Mouse (Mus musculus) myocyte (in vitro differentiated cells): ENCODE results near the gene Ugt1a10.
"Not testable (repeated sequence)": the region's sequence is repeated elsewhere in the genome, so short reads cannot be mapped to it uniquely, and the experiment has no call there.

Experiments
- E2F4 ChIP-seq: IDR thresholded peaks from one replicate; pipeline ENCODE4 v1.6.1; 2011; ENCODE audit warnings: mild to moderate bottlenecking, control low read depth, moderate library complexity; ENCODE audit not compliant: insufficient read depth
- POLR2A ChIP-seq: IDR thresholded peaks from one replicate; pipeline ENCODE4 v1.6.1; 2011; ENCODE audit warnings: low read depth, mild to moderate bottlenecking, control low read depth, moderate library complexity; ENCODE audit not compliant: insufficient read length
- REST ChIP-seq: IDR thresholded peaks from one replicate; pipeline ENCODE4 v1.6.1; 2011; ENCODE audit warnings: mild to moderate bottlenecking, control low read depth, moderate library complexity; ENCODE audit not compliant: insufficient read depth, insufficient read length
- TCF12 ChIP-seq: IDR thresholded peaks from one replicate; pipeline ENCODE4 v1.6.1; 2011; ENCODE audit warnings: mild to moderate bottlenecking, control low read depth; ENCODE audit not compliant: poor library complexity, insufficient read depth, severe bottlenecking
- TCF3 ChIP-seq: IDR thresholded peaks from one replicate; pipeline ENCODE4 v1.6.1; 2011; ENCODE audit warnings: low read depth, control low read depth; ENCODE audit not compliant: insufficient read length
- USF1 ChIP-seq: IDR thresholded peaks from one replicate; pipeline ENCODE4 v1.6.1; 2011; ENCODE audit warnings: low read depth, mild to moderate bottlenecking, control low read depth, moderate library complexity

- TF ChIP-seq USF1, E2F4, REST, TCF12, POLR2A, TCF3: not testable (repeated sequence)
These were observed 70.7 kb downstream of the Ugt1a10 start for GRCm38 (mm10) chr1:88125827-88126360.
